Mouse (Mus musculus) fibroblast of lung, adult 2 months (primary cell): ENCODE data around the gene Olfr44.

Source experiments
- DNase-seq: peaks from one replicate; pipeline ENCODE4 v3.0.0-alpha.2; 2011; ENCODE audit warnings: low read depth

Olfr44 gene

GRCm38 (mm10) chr9:39493895-39494294, at the start of gene Olfr44:
Gene Olfr44, minus strand, starts transcription at chr9:39493995.
- DNase-seq, result no peak

- DNase-seq, result no peak
Observed at GRCm38 (mm10) chr9:39523616-39524285, 30.0 kb upstream of the Olfr44 start.

GRCm38 (mm10) chr9:39518595-39518994, 24.8 kb upstream of the Olfr44 start:
- no peak for DNase-seq

GRCm38 (mm10) chr9:39515531-39515930, 21.7 kb upstream of the Olfr44 start, which contains the start of gene Olfr957:
Gene Olfr957, minus strand, starts transcription at chr9:39515809.
- DNase-seq, result no peak

- DNase-seq, result no peak
Observed at GRCm38 (mm10) chr9:39509412-39509811, 15.6 kb upstream of the Olfr44 start.

GRCm38 (mm10) chr9:39508998-39509397, 15.2 kb upstream of the Olfr44 start:
- DNase-seq, result no peak

- DNase-seq, result no peak
Observed at GRCm38 (mm10) chr9:39471844-39472243, 22.0 kb downstream of the Olfr44 start, which contains the start of gene Olfr955. Gene Olfr955, minus strand, starts transcription at chr9:39471944.

- no peak for DNase-seq
Observed at GRCm38 (mm10) chr9:39456401-39456800, 37.4 kb downstream of the Olfr44 start, which contains the start of gene Olfr954. Gene Olfr954, plus strand, starts transcription at chr9:39456701.
